Mouse (Mus musculus) kidney, adult 8-10 months (tissue): ENCODE measurements around the gene Nfkbiz.

Source experiments
- DNase-seq, 2 experiments: peaks; one replicate each; pipeline ENCODE4 v3.0.0; 2022

Gene Nfkbiz

DNA sequence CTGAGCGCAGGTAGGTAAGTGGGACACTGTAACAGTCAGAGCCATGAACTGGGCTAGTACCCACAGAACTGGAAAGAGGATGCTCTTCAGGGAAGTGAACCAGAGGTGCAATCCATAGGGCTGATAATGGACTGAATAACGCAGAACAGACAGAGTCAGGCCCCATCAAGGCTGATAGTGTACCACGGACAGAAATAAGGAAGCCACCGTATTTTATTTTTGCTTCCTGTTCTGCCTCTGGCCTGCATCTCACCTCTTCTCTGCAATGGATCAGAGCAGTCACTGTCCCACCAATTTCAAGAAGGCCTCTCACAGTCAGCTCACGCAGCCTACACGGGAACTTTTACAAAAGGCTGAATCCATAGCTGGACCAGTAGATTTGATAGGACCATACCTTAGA, 6.7 kb downstream of the Nfkbiz start:
- no peak for DNase-seq

DNA sequence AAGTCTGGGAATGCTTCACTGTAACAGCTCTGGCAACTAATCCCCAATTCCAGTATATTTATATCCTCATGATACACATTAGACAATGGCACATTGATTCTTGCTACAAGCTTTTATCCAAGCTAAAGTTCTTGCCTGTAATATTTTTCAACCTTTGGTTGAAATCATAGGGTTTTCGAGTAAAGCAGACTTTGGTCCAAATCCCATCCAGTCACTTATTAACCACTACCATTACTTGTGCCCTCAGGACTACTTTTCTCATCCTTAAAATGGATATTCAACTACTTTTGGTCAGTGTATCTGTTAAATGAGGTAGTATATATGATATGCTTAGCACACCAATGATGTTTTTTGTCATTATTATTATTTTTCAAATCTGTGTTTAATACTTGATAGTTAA, 7.2 kb downstream of the Nfkbiz start:
- no peak for DNase-seq

DNA sequence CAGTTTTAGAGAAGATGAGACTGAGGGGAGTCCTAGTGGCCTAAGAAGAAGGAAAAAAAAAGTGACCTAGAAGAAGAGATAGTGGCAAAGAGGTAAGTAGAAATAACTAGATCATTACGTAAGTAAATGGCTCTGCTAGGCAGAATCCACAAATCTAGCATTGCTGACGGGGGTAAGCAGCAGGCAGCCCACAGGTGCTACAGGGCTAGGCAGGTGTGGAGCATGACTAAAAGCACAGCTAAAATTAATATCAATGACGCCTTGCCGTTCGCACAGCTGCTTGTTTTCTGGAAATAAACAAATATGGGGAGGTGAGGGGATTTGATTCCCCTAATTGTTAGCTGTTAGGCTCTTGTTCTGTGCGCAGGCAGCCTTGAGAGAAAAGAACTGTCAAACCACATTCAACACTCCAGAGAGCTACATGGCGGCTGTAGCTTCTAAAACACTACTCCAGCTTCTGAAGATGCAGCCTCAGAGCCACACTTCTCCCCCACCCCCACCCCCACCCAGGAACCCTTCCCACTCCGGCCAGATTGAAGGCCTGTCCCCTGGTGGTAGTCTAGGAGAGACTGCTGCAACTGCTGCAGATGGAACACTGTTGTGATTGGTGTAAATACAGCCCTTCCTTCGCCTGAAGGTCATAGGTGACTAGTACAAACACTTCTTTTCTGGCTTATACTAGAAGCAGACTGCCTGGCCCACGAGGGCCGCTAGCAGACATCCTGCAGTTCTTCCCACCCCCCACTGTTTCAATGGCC, 15.1 kb downstream of the Nfkbiz start:
- DNase-seq = no peak

DNA sequence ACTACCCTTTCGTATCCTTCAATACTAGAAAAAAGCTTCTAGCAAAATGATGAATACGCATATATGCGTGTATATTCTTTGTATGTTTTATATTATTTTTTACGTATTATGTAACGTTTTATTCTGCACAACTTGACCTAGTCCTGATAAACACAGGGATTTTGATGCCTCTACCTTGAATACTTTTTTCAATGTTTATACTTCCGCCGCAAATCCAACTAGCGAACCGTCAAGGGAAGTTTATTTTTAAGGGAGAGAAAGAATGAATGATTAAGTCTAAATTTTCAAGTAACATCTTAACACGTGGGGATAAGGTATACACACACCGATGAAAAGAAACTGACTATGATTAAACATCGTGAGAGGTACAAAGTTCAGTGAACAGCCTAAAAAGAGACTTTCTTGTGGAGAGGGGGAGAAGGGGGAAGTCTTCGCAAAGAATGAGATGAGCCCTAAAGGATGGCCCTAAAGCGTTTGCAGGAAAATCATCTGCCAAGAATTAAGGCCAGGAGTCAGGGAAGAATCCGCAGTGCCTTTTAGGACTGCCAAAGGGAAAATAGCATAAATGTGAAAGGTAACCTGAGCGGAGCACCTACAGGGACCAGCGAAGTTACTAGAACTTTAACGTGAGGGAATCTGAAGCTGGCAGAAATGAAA, 15.8 kb downstream of the Nfkbiz start:
- DNase-seq = no peak

DNA sequence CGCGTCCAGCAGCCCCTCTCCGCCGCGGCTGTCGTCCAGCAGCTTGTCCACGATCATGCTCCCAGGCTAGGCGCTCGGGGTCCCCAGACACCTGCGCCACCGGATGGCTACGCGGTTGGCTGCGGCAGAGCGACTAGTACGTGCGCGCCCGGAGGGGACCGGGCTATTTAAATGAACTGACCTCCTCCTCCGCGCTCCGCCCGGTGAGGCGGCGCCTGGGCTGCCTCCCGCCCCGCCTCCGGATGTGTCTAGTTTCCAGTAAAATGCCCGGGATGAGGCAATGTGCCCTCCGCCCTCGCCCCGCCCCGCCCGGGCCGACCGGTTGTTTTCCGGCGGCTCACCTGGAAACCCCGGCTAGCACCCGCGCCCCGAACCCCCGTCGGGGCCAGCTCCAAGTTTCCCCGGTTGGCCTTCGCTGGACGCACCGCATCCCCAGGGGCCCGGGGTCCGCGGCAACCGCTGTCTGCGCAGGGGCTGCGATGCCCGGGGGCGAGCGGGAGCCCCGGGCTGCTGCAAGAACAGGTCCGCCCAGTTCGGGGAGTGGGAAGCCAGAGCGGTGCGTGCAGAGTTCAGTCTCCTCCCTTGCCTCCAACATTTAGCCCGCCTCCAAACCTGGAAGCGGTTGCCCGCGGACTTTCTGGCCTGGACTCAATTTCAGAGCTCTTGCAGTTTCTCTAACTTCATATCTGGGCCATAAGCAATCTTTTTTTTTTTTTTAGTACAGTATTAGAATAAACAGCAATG, 16.5 kb downstream of the Nfkbiz start:
- peak; percentile 97 for DNase-seq

DNA sequence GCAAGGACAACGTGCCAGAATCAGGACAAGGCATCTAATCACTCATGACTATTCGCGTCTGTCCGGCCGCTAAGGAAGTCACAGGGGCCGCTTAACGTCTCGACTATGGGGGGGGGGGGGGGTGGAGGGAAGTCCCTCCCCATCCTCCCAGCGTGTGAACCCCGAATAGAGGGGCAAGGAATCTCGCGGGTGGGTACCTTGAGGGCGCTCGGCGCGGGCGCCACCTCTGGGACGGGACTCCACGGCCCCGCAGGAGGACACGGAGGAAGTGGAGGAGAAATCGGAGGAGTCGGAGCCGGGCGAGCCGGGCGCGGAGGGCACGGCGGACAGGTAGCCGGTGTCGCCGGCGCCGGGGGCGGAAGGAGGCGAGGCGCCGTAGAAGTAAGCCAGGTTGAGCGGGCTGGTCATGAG, 17.1 kb downstream of the Nfkbiz start:
- peak in 1 of 2 experiments; percentile 48 for DNase-seq

DNA sequence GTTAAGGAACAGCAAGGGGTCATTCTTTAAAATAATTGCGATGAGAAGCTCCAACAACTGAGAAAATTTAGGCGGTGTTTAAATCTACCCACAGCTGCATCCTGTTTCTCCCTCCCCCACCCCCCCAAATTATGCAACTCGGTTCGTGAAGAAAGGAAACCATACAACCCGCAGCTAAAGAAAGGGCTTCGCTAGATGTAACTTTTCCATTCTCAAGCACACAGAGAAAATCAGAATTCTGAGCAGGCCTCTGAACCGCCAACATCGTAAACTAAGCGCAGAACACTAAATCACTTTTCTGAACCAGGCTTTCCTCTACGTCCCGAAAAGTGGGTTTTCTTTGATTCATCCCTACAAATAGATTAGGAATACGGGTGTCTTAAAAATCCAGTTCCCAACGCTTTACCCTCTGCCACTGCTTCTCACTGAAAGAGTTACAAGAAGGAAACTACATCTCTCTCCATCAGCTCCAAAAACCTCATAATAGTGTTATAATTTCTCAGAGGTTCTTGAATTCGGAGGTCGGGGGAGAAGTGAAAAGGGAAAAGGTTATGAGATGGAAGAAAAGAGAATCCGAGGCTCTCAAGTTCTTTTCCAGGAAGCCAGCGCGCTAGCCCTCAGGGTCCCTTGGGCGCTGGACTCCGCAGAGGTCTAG, 17.7 kb downstream of the Nfkbiz start:
- no peak for DNase-seq

DNA sequence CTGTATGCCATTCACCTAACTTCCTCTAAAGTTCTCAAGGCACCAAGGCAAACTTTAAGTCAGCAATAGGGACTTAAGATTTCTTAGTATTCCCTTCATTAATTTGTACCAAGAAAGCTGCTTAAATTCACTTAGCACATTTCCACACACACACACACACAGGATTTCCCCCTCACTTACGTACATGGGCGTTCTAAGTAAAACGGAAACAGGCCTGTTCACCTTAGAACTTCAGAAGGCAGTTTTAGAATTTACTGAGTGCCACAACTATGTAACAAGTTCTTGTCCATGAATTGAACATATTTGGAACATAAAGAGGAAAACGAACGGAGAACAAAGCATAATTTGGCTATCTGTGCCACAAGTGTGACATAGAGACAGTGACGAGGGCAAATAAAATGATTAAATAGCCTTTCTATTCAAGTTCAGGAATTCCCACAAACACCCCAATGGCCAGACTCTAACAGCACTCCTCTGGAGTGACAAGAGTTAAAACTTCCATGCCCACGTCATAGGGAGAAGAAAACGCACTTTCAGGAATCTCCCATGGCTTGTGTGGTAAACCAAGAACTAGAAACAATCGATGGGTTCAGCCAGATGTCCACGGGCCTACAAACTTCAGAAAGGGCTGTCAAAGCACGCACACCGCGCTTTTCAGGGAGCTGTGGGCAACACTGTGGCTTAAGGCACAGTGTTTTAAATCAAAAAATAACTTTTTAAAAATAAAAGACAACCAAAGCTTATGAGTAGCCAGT, 18.4 kb downstream of the Nfkbiz start:
- peak in 1 of 2 experiments; percentile 28 for DNase-seq

DNA sequence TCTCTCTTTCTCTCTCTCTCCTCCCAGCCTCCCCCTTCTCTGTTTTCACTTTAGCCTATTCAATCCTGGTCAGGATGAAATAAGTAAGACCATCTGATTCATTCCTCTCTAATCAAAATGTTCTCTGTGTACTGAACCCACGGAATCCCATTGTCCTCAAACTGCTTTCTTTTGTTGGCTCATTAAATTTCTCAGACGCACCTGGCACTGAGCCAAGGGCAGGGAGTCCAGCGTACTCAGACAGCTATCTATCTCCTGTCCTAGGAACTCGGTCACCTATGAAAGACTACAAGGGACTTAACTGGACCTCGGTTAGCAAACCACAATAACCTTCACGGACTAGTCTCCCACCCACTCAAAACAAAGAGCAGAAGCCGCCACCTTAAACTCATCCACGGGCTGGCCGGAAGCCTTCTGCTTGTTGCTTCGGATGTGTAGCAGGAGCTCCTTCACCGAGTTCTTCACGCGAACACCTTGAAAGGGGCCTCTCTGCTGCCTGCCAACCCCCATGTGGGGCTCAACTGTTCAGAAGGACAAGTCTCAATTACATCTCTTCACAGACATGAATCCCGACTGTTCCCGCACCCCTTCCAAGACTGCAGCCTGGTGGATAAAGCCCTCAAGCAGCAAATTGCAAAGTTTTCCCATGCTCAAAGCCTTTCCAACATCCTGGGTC, 19.4 kb downstream of the Nfkbiz start:
- peak; percentile 66 to 79 for DNase-seq

DNA sequence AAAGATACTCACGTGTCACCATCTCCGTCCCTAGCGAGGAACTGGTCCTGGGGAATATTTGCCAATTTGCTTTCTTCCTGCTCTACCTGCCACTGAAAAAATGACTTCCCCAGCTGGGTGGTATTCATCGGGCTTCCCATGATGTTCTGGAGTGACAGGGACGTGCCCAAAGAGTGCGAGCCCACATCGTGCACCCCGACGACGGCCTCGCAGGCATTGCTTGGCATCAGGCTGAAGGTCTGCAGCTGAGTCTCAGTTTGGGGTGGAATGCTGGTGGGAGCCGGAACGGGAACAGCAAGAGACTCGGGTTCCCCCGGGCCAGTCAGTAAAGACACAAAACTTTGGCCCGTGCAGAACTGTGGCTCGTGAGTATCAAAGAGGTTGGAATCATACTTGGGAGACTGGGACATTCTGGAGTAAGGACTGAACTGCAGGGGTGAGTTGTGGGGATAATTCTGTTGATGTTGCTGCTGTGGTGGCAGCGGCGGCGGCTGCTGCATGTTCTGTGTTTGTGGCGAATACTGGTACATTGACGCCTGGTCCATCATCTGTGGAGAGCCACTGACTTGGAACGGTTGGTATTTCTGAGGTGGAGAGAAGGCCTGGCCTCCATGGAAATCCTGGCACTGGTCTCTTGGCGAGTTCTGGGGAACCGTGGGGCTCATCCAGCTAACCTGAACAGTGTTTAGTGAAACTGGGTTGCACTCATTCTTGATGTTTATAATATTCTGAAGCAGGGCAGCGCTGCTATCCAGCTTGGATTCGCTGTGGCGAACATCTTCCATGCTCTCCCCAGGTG, 20.8 kb downstream of the Nfkbiz start:
- no peak for DNase-seq

- peak; percentile 44 to 82 for DNase-seq
Observed at GRCm38 (mm10) chr16:55816202-55816941, 22.3 kb downstream of the Nfkbiz start.

DNA sequence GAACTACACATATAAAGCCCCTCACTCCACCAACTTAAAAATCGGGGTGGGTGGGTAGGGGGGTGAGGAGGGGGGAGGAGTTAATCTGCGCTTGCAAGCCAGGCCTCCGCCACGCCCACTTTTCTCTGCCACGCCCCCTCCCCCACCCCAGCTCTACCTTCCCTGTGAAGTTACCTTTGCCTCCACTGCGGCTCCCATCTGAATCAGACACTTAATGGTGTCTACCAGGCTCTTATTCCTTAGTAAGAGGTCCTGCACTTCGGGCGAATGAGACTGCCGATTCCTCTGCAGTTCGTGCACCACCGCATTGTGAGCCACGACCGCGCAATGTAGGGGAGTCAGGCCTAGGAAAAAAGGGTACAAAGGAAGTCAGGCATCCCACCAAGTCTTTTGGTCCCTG, 23.2 kb downstream of the Nfkbiz start:
- DNase-seq = no peak

GRCm38 (mm10) chr16:55814686-55815085, 24.0 kb downstream of the Nfkbiz start:
- no peak for DNase-seq

DNA sequence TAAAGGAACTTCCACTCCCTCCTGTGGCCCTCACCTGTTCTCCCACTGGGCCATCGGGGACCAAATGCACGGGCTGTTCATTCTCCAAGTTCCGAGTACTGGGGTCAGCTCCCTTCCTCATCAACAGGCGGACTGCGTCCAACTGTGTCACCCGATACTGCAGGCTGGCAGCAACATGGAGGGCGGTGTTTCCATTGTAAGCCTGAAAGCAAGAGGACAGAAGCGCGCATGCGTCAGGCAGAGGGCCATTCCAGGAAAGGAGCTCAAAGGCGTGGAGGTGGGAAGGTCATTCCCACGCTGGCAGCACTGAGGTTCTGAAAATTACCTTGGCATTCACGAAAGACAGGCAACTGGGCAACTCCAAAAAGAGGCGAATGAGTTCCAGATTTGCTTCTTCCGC, 24.8 kb downstream of the Nfkbiz start:
- no peak for DNase-seq

GRCm38 (mm10) chr16:55811792-55812191, 26.9 kb downstream of the Nfkbiz start:
- DNase-seq = no peak

- DNase-seq = no peak
Observed at GRCm38 (mm10) chr16:55809779-55810514, 28.8 kb downstream of the Nfkbiz start.

DNA sequence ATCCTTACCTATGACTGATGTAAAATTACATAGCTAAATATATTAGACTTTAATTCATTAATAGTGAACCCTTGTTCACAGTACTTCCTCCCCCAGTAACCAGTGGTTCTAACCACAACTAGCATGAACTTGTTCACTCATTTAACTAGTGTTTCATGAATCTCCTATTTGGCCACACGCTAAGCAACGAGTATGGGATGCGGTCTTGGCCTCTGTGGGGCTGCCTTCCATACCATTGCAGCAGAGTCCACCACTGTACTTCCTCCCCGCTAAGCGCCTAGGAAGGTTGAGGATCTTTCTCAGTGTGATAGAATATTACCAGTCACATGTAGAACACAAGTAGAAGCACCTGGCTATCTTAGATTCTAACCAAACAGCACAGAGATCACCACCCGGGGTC, 29.4 kb downstream of the Nfkbiz start:
- no peak for DNase-seq

GRCm38 (mm10) chr16:55807505-55807932, 31.2 kb downstream of the Nfkbiz start:
- no peak for DNase-seq

DNA sequence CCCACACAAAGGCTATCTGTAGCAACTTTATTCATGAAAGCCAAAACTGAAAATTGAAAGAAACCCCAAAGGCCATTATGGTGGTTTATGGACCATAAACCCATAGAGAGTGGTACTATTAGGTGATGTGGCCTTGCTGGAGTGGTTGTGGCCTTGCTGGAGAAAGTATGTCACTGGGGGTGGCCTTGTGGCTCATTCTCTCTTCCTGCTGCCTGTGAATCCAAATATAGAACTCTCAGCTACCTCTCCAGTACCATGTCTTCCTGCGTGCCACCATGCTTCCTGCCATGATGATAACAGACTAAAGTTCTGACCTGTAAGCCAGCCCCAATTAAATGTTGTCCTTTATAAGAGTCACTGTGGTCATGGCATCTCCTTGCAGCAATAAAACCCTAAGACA, 33.9 kb downstream of the Nfkbiz start:
- no peak for DNase-seq

GRCm38 (mm10) chr16:55801629-55802028, 37.1 kb downstream of the Nfkbiz start:
- DNase-seq = no peak
